Mouse (Mus musculus) midbrain, embryonic 11.5 days (tissue): ENCODE measurements around the gene Man1c1. TPM values are rescaled to one million over a fixed set of nuclear protein-coding genes. Genes with fewer than 3 reads are reported as not detected.

Experiments used
- ATAC-seq: fragments of 200-750 bp; cut with Nextera tagmentation; 2 replicates; pipeline ENCODE4 v1.8.0; 2017; ENCODE audit warnings: moderate TSS enrichment, moderate library complexity; ENCODE audit not compliant: low FRiP score
- DNase-seq: peaks from one replicate; pipeline ENCODE4 v3.0.0; 2015; ENCODE audit warnings: low spot score; ENCODE audit errors: missing footprints
- H3K27ac ChIP-seq: fragments of 300-500 bp; sonication (generic); 2 replicates; pipeline ENCODE4 v1.5.1; 2014; ENCODE audit warnings: low read depth, low read length
- H3K27me3 ChIP-seq: fragments of 300-500 bp; sonication (generic); 2 replicates; pipeline ENCODE4 v1.6.1; 2014; ENCODE audit warnings: mild to moderate bottlenecking, low read length, moderate library complexity, mixed read lengths; ENCODE audit not compliant: control insufficient read depth, insufficient read depth
- H3K36me3 ChIP-seq: fragments of 300-500 bp; sonication (generic); 2 replicates; pipeline ENCODE4 v1.6.1; 2014; ENCODE audit warnings: mild to moderate bottlenecking, low read length, moderate library complexity, mixed read lengths; ENCODE audit not compliant: control insufficient read depth, insufficient read depth
- H3K4me1 ChIP-seq: fragments of 300-500 bp; sonication (generic); 2 replicates; pipeline ENCODE4 v1.6.1; 2014; ENCODE audit warnings: low read length; ENCODE audit not compliant: control insufficient read depth, insufficient read depth
- H3K4me2 ChIP-seq: fragments of 300-500 bp; sonication (generic); 2 replicates; pipeline ENCODE4 v1.6.1; 2014; ENCODE audit warnings: mild to moderate bottlenecking, moderate library complexity
- H3K4me3 ChIP-seq: fragments of 300-500 bp; sonication (generic); 2 replicates; pipeline ENCODE4 v1.5.1; 2014; ENCODE audit warnings: low read depth, low read length
- H3K9ac ChIP-seq: fragments of 300-500 bp; sonication (generic); 2 replicates; pipeline ENCODE4 v1.6.1; 2014; ENCODE audit warnings: low read length
- H3K9me3 ChIP-seq: fragments of 300-500 bp; sonication (generic); 2 replicates; pipeline ENCODE4 v1.6.1; 2016; ENCODE audit warnings: low read length; ENCODE audit not compliant: control insufficient read depth
- WGBS: fragments of 180-500 bp; shearing (Covaris S2); extraction: QIAGEN DNeasy Blood & Tissue Kit; methylation state at CpG from one replicate; pipeline ENCODE4 v1.1.7; 2014; 5-methylcytosine and 5-hydroxymethylcytosine counted together
- polyA plus RNA-seq: library from polyadenylated mRNA; unstranded; fragments of >200 nt; fragmentation: Nextera tagmentation; extraction: Ambion mirVana; gene quantifications from 2 replicates; pipeline ENCODE4 v1.2.1, GENCODE M21; 2014

The Man1c1 gene
- polyA plus RNA-seq, 1 experiment from 2014 or later = 3.2 TPM

DNA sequence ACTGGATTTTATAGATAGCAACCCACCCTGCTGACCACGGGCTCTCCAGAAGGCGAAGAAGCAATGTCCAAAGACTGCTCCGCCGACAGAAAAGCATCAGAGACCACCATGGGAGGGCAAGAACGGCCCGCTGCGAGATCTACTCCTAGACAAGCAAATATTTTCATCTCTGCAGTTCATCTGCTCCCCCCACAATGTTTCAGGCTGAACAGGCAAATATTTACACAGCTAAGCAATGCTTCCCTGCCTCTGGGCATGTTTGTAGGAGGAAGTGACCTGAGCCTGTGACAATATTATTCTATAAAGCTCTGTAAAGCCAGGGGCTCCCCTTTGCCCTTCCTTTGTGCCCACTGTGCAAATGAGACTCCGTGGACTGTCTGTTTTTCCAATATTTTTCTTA lies 20.2 kb downstream of the Man1c1 start:
- Histone ChIP-seq H3K4me3 (no peak overlapping the region), H3K4me1 (no peaks in the 10 kb centered on the region), H3K27me3 (no peaks in the 10 kb centered on the region), H3K9me3 (no peaks in the 10 kb centered on the region; the same call in 1 of the 2 replicates), H3K9ac (no peak overlapping the region), H3K36me3 (no peaks in the 10 kb centered on the region), H3K27ac (no peak overlapping the region; the same call in 1 of the 2 replicates), H3K4me2 (no peak overlapping the region)
- WGBS = 73% methylated on average over 8 of the region's 8 CpGs
- ATAC-seq = no peak
- no peak for DNase-seq

DNA sequence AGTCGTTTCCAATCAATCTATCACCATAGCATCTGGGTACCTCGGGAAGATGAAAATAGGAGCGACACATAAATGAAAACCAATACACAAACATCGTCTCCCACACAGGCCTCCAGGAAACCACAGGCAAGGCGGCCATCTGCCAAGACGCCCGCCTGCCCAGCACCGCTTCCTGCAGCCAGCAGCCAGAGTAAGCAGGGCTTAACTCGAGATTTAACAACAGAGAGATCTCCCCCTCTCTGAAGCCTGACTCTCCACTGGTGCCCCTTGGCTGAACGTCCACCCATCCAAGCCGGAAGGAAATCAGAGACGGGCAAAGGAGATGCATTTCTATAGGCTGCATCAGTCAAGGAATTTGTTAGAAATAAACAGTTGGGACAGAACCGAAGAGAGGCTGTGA lies 21.1 kb downstream of the Man1c1 start:
- Histone ChIP-seq H3K4me1 (peaks cover 5% of the 10 kb centered on the region), H3K27ac (no peak overlapping the region), H3K9ac (no peak overlapping the region), H3K4me2 (no peak overlapping the region), H3K4me3 (no peak overlapping the region), H3K27me3 (no peaks in the 10 kb centered on the region), H3K9me3 (no peaks in the 10 kb centered on the region; the same call in 1 of the 2 replicates), H3K36me3 (no peaks in the 10 kb centered on the region)
- peak; percentile 84 for DNase-seq
- no peak for ATAC-seq
- 66% methylated on average over 13 of the region's 13 CpGs for WGBS

DNA sequence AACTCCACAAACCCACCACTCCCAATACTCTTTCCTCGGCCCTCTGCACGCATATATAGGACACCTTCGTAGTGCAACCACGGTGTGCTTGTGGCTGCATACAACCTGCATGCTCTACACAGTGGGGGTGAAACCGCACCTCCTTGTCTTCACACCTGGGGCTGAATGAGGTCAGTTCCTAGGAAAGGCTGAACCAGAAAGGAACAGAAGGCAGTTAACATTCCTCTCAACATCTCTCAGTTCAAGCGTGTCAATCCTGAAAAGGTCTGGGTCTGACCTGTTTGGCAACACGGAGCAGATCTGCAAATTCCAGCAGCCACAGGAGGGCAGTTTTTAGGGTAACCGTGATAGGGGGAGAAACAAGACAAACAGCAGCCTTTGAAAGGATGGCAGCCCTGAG lies 21.7 kb downstream of the Man1c1 start:
- H3K4me3 ChIP-seq = no peak overlapping the region

DNA sequence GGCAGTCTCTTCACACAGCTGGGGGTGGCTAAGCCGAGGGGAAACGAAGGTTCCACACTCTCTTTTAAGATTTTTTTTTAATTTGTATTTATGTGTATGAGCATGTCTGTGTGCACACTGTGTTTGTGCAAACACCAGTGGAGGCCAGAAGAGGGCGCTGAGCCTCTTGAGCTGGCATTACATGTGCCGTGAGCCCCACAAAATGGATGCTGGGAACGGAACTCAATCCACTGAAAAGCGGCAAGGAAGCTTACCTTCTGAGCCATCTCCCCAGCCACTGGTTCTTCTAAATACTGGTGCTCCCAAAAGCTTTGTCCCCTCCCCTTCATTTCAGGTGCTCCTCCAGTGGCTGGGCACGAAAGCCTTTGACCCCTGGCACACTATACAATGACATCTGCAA lies 22.3 kb downstream of the Man1c1 start:
- peak; percentile 56 for DNase-seq
- H3K4me3 ChIP-seq = no peak overlapping the region
- no peak overlapping the region for H3K27ac ChIP-seq
- no peak for ATAC-seq
- no peaks in the 10 kb centered on the region for H3K27me3 ChIP-seq
- no peak overlapping the region for H3K9ac ChIP-seq
- WGBS = 88% methylated on average over 7 of the region's 7 CpGs
- H3K4me2 ChIP-seq = no peak overlapping the region
- H3K36me3 ChIP-seq = no peaks in the 10 kb centered on the region
- H3K9me3 ChIP-seq = no peaks in the 10 kb centered on the region; the same call in 1 of the 2 replicates
- peaks cover 12% of the 10 kb centered on the region for H3K4me1 ChIP-seq

More for the DNA sequence above, 21.7 kb downstream of the Man1c1 start:
- no peak overlapping the region for H3K27ac ChIP-seq
- H3K4me2 ChIP-seq = no peak overlapping the region
- peaks cover 11% of the 10 kb centered on the region for H3K4me1 ChIP-seq
- DNase-seq (peak; percentile 80), ATAC-seq (no peak)
- no peaks in the 10 kb centered on the region; the same call in 1 of the 2 replicates for H3K9me3 ChIP-seq
- H3K27me3 ChIP-seq = no peaks in the 10 kb centered on the region
- H3K9ac ChIP-seq = no peak overlapping the region
- 84% methylated on average over 8 of the region's 8 CpGs for WGBS
- no peaks in the 10 kb centered on the region for H3K36me3 ChIP-seq

DNA sequence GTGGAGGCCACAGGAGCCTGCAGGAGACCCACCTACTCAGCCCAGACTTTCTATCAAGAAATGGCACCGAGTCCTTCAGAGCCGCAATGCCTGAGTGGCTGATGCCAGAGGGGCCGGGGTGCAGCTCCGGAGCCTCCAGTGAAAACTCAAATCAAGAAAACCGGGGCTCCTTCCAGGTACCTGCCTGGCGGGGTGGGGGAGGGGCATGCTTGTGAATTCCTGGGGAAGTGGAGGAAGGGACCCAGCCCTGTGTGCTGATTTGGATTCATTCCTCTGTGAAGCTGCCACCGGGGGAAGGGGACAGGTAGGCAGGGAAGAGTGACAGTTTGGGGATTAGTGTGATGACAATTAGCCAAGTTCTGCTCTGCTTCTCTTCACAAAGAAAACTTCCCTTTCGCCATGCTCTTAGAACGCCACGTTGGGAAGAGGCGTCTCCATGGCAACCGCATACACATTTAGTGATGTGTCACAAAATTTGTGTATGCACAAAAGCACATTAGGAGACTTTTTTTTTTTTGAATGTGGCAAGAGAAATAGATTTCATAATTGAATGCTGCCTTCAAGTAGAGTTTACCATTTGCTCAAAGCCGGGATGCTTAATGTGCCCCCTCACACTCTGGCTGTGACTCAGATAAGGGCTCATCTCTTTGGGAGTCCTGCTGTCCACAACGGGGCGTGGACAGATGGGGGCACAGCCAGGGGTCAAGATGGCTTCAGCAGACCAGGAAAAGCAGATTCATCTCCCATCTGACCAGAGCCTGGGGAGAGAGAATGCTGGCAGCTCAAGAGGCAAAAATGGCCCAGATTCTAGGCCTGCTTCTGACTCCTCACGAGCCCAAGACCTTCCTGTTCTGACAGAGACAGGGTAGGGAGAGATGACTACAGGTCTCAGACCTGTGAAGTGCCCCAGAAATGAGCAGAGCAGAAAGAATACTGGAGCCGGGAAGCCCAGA lies 26.3 kb downstream of the Man1c1 start:
- peaks cover 20% of the 10 kb centered on the region for H3K4me1 ChIP-seq
- H3K27ac ChIP-seq = no peak overlapping the region
- no peaks in the 10 kb centered on the region for H3K9me3 ChIP-seq
- no peak overlapping the region for H3K4me2 ChIP-seq
- DNase-seq = peak; percentile 85
- H3K9ac ChIP-seq = no peak overlapping the region
- 32% methylated on average over 17 of the region's 17 CpGs for WGBS
- ATAC-seq = no peak
- H3K36me3 ChIP-seq = no peaks in the 10 kb centered on the region
- no peaks in the 10 kb centered on the region for H3K27me3 ChIP-seq
- no peak overlapping the region for H3K4me3 ChIP-seq

DNA sequence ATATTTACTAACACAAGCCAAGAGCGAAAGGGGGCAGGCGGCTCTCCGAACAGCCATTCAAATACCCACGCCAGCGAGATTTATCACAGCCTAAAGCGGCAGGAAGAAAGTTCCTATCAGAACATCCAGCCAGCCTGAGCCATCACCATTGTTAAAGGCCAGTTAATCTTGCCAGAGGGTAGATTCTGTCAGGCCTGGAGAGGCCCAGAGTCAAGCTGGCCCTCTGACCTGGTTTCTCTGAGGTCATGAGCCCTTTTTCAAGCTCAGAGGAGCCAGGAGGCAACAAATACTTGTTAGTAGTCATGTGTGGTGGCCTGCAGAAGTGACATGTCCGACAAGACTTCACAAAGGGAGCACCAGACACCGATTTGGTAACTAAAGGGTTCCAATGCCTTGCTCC lies 28.3 kb downstream of the Man1c1 start:
- WGBS = 37% methylated on average over 8 of the region's 8 CpGs
- peaks cover 20% of the 10 kb centered on the region for H3K4me1 ChIP-seq
- H3K36me3 ChIP-seq = no peaks in the 10 kb centered on the region
- no peak overlapping the region; the same call in 1 of the 2 replicates for H3K9ac ChIP-seq
- DNase-seq = no peak
- no peak overlapping the region for H3K27ac ChIP-seq
- no peaks in the 10 kb centered on the region for H3K27me3 ChIP-seq
- no peaks in the 10 kb centered on the region for H3K9me3 ChIP-seq
- no peak overlapping the region for H3K4me2 ChIP-seq
- no peak for ATAC-seq
- H3K4me3 ChIP-seq = no peak overlapping the region

DNA sequence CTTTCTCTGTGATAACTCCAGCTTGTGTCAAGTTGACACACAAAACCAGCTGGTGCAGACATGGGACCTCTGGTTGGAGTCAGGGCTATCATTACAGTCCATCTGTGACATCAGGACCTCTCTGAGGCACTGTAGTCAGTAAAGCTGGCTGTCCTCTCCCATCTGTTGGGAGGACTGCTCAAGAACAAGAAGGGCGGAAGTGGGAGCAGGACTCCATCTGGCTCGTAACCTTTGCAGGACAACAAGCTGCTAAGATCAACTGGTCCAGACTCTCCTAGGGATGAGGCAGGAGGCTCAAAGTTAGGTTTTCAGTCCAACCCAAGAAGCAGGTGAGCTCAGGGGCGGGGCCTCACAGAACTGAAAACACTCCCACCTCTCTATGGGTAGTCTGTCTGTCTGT lies 29.1 kb downstream of the Man1c1 start:
- Histone ChIP-seq H3K4me1 (peaks cover 20% of the 10 kb centered on the region), H3K27me3 (no peaks in the 10 kb centered on the region), H3K4me2 (no peak overlapping the region), H3K36me3 (no peaks in the 10 kb centered on the region), H3K4me3 (no peak overlapping the region), H3K9me3 (no peaks in the 10 kb centered on the region), H3K27ac (no peak overlapping the region), H3K9ac (no peak overlapping the region)
- 93% methylated on average over 3 of the region's 3 CpGs for WGBS
- DNase-seq (no peak), ATAC-seq (no peak)

DNA sequence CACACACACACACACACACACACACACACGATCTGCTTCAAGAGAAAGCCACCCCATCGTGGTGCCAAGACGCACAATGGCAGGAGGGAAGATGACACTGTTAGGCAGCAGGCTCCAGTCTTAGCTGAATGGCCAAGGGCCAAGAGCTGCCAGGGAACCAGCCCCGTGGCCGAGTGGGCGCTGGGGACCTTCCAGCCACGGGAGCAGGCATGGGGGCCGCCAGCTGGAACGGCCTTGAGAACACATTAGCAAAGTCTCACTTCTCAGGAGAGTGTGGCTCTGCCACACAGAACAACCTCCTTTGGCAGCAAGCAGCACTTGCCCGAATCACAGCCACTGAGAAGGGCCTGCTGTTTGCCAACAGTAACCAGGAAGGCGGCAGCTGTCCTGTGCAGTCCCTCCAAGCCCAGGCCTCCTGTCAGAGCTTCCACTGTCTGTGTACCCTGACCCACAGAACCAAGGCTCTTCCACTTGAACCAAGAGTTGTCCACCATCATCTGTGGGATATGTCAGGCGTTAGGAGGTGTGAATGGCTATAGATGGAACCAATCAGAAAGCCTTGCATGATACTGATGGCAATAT lies 30.1 kb downstream of the Man1c1 start:
- Histone ChIP-seq H3K4me1 (peaks cover 20% of the 10 kb centered on the region), H3K36me3 (no peaks in the 10 kb centered on the region), H3K4me3 (no peak overlapping the region), H3K27me3 (no peaks in the 10 kb centered on the region), H3K4me2 (no peak overlapping the region), H3K27ac (no peak overlapping the region), H3K9ac (no peak overlapping the region), H3K9me3 (no peaks in the 10 kb centered on the region)
- ATAC-seq = no peak
- WGBS = 82% methylated on average over 12 of the region's 12 CpGs
- DNase-seq = peak; percentile 60

DNA sequence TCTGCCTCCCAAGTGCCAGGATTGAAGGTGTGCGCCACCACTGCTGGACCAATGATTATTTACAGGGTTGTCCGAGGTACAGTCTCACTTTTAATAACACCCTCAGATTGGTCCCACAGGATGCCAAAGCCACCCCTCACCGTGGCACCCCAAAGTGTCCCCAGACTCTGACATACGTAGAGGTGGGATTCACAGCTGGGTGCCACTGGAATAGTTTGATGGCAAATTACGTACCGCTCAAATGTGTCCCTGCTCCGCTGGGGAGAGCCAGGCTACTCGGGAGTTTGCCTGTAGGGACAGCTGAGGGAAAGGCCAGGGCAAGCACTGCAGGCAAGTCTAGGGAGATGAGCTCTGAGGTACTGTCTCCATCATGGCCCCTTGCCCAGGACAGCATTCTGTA lies 30.9 kb downstream of the Man1c1 start:
- DNase-seq = no peak
- Histone ChIP-seq H3K9ac (no peak overlapping the region), H3K4me1 (peaks cover 16% of the 10 kb centered on the region)

More for the DNA sequence above, 30.9 kb downstream of the Man1c1 start:
- ATAC-seq = no peak
- Histone ChIP-seq H3K9me3 (no peaks in the 10 kb centered on the region), H3K36me3 (no peaks in the 10 kb centered on the region), H3K4me3 (no peak overlapping the region), H3K27ac (no peak overlapping the region), H3K4me2 (no peak overlapping the region), H3K27me3 (no peaks in the 10 kb centered on the region)
- 89% methylated on average over 8 of the region's 8 CpGs for WGBS
